Mouse (Mus musculus) hindbrain, embryonic 11.5 days (tissue): ENCODE results near the gene Cpa3. TPM values are rescaled to one million over a fixed set of nuclear protein-coding genes. Genes with fewer than 3 reads are reported as not detected.

Experiments
- ATAC-seq: fragments of 200-750 bp; cut with Nextera tagmentation; 2 replicates; pipeline ENCODE4 v1.8.0; 2017; ENCODE audit warnings: mild to moderate bottlenecking, moderate TSS enrichment, moderate library complexity; ENCODE audit not compliant: low FRiP score
- DNase-seq: peaks from one replicate; pipeline ENCODE4 v3.0.0-alpha.2; 2015; ENCODE audit warnings: low spot score
- H3K27ac ChIP-seq: fragments of 300-500 bp; sonication (generic); 2 replicates; pipeline ENCODE4 v1.5.1; 2014; ENCODE audit warnings: mild to moderate bottlenecking, low read depth, low read length
- H3K27me3 ChIP-seq: fragments of 300-500 bp; sonication (generic); 2 replicates; pipeline ENCODE4 v1.6.1; 2014; ENCODE audit warnings: mild to moderate bottlenecking, low read length, moderate library complexity, mixed read lengths; ENCODE audit not compliant: control insufficient read depth, insufficient read depth
- H3K36me3 ChIP-seq: fragments of 300-500 bp; sonication (generic); 2 replicates; pipeline ENCODE4 v1.6.1; 2014; ENCODE audit warnings: mild to moderate bottlenecking, low read length, moderate library complexity, mixed read lengths; ENCODE audit not compliant: control insufficient read depth, insufficient read depth
- H3K4me1 ChIP-seq: fragments of 300-500 bp; sonication (generic); replicated peaks from 2 replicates; pipeline ENCODE4 v1.6.1; 2014; ENCODE audit warnings: low read length, mixed read lengths; ENCODE audit not compliant: control insufficient read depth, insufficient read depth
- H3K4me2 ChIP-seq: fragments of 300-500 bp; sonication (generic); replicated peaks from 2 replicates; pipeline ENCODE4 v1.6.1; 2014; ENCODE audit warnings: mild to moderate bottlenecking, low read depth, low read length
- H3K4me3 ChIP-seq: fragments of 300-500 bp; sonication (generic); 2 replicates; pipeline ENCODE4 v1.5.1; 2014; ENCODE audit warnings: low read depth, low read length
- H3K9ac ChIP-seq: fragments of 300-500 bp; sonication (generic); 2 replicates; pipeline ENCODE4 v1.6.1; 2014; ENCODE audit warnings: low read depth, low read length
- H3K9me3 ChIP-seq: fragments of 300-500 bp; sonication (generic); 2 replicates; pipeline ENCODE4 v1.6.1; 2016; ENCODE audit warnings: low read length; ENCODE audit not compliant: control insufficient read depth
- WGBS: fragments of 180-500 bp; shearing (Covaris S2); extraction: QIAGEN DNeasy Blood & Tissue Kit; methylation state at CpG from one replicate; pipeline ENCODE4 v1.1.7; 2014; 5-methylcytosine and 5-hydroxymethylcytosine counted together
- polyA plus RNA-seq: library from polyadenylated mRNA; unstranded; fragments of >200 nt; fragmentation: Nextera tagmentation; extraction: Ambion mirVana; gene quantifications from 2 replicates; pipeline ENCODE4 v1.2.1, GENCODE M21; 2014

The Cpa3 gene
- polyA plus RNA-seq, result 0.19 and 0.31 TPM in 2 replicates

DNA sequence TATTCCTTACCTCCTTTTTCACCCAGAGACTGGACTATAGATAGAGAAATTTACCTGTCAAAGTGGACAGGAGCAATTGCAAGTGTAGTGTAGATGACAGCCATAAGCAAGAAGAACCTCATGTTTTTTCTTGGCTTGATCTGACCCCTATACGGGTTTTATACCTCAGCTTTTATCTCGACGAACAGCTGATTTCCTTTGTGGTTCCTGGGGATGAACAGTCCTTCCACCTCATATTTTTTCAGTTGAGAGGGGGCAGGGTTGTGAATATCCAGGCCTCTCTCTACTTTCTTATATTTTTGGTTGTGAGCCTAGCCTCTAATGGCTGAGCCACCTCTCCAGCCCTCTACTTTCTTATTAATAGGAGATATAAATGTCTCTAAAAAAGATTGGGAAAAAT is at the start of gene Cpa3:
Gene Cpa3 (minus strand): TSS at position 132 of the 400 bp plus-strand sequence.
- H3K4me2 ChIP-seq, result no peak within 1 kb of the TSS
- 89% methylated on average over 3 of the region's 3 CpGs for WGBS
- DNase-seq (no peak), ATAC-seq (no peak)
- no peak within 1 kb of the TSS for H3K9ac ChIP-seq
- no peaks in the 10 kb centered on the region for H3K4me1 ChIP-seq
- H3K27ac ChIP-seq, result no peak within 1 kb of the TSS
- H3K4me3 ChIP-seq, result no peak within 1 kb of the TSS
- H3K9me3 ChIP-seq, result no peaks in the 10 kb centered on the region
- H3K36me3 ChIP-seq, result no peaks in the 10 kb centered on the region
- H3K27me3 ChIP-seq, result no peaks in the 10 kb centered on the region

- Histone ChIP-seq H3K4me1 (no peaks in the 10 kb centered on the region), H3K27me3 (no peaks in the 10 kb centered on the region), H3K9me3 (no peaks in the 10 kb centered on the region), H3K27ac (no peak overlapping the region), H3K9ac (no peak overlapping the region), H3K4me2 (no peak overlapping the region), H3K36me3 (no peaks in the 10 kb centered on the region), H3K4me3 (no peak overlapping the region)
- ATAC-seq (no peak), DNase-seq (no peak)
These were observed 49.4 kb upstream of the Cpa3 start for GRCm38 (mm10) chr3:20291370-20291769.

GRCm38 (mm10) chr3:20288761-20289160 is 46.8 kb upstream of the Cpa3 start:
- Histone ChIP-seq H3K9ac (no peak overlapping the region), H3K4me1 (no peaks in the 10 kb centered on the region)

DNA sequence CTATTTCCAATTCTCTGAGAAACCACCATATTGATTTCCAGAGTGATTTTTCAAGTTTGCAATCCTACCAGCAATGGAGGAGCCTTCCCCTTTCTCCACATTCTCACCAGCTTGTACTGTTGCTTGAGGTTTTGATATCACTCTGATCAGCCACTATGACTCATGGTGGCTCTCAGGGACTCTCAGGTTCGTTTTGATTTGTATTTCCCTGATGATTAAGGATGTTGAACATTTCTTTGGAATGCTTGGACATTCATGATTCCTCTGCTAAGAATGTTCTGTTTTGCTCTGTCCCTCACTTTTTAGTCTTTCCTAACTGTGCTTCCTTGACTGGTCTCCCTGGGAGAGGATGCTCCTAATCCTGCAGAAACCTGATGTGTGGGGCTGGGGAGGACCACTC is 39.8 kb upstream of the Cpa3 start:
- WGBS, result 69% methylated on average over 1 of the region's 1 CpGs
- Histone ChIP-seq H3K27ac (no peak overlapping the region), H3K27me3 (no peaks in the 10 kb centered on the region), H3K9me3 (no peaks in the 10 kb centered on the region), H3K4me3 (no peak overlapping the region), H3K9ac (no peak overlapping the region), H3K4me2 (no peak overlapping the region), H3K4me1 (no peaks in the 10 kb centered on the region), H3K36me3 (no peaks in the 10 kb centered on the region)
- ATAC-seq (no peak), DNase-seq (no peak)

More at GRCm38 (mm10) chr3:20288761-20289160, 46.8 kb upstream of the Cpa3 start:
- DNase-seq, result no peak
- WGBS, result 93% methylated on average over 2 of the region's 2 CpGs
- Histone ChIP-seq H3K27ac (no peak overlapping the region), H3K27me3 (no peaks in the 10 kb centered on the region), H3K9me3 (no peaks in the 10 kb centered on the region), H3K4me2 (no peak overlapping the region), H3K4me3 (no peak overlapping the region), H3K36me3 (no peaks in the 10 kb centered on the region)
- ATAC-seq, result no peak

- H3K4me1 ChIP-seq, result no peaks in the 10 kb centered on the region
- H3K4me3 ChIP-seq, result no peak within 1 kb of the TSS
- H3K4me2 ChIP-seq, result no peak within 1 kb of the TSS
- WGBS, result 86% methylated on average over 3 of the region's 3 CpGs
- H3K9ac ChIP-seq, result no peak within 1 kb of the TSS
- H3K36me3 ChIP-seq, result no peaks in the 10 kb centered on the region
- no peaks in the 10 kb centered on the region for H3K9me3 ChIP-seq
- no peak for DNase-seq
- H3K27me3 ChIP-seq, result no peaks in the 10 kb centered on the region
- no peak for ATAC-seq
- no peak within 1 kb of the TSS for H3K27ac ChIP-seq
These were observed 33.7 kb upstream of the Cpa3 start, which contains the start of gene Cpb1 for GRCm38 (mm10) chr3:20275633-20276032. Cpb1 (minus strand) TSS chr3:20275733.

GRCm38 (mm10) chr3:20254566-20255479 is 12.8 kb upstream of the Cpa3 start:
- H3K9me3 ChIP-seq, result no peaks in the 10 kb centered on the region
- H3K4me3 ChIP-seq, result no peak overlapping the region
- H3K27ac ChIP-seq, result no peak overlapping the region
- DNase-seq, result no peak
- H3K27me3 ChIP-seq, result no peaks in the 10 kb centered on the region
- ATAC-seq, result no peak
- H3K9ac ChIP-seq, result no peak overlapping the region
- no peaks in the 10 kb centered on the region for H3K4me1 ChIP-seq
- no peaks in the 10 kb centered on the region for H3K36me3 ChIP-seq
- H3K4me2 ChIP-seq, result no peak overlapping the region
- 50% methylated on average over 9 of the region's 9 CpGs for WGBS

- DNase-seq (no peak), ATAC-seq (no peak)
- H3K27me3 ChIP-seq, result no peaks in the 10 kb centered on the region
- H3K9ac ChIP-seq, result no peak overlapping the region
- no peaks in the 10 kb centered on the region for H3K36me3 ChIP-seq
- no peak overlapping the region for H3K4me3 ChIP-seq
- 79% methylated on average over 1 of the region's 1 CpGs for WGBS
- H3K4me2 ChIP-seq, result no peak overlapping the region
- no peaks in the 10 kb centered on the region for H3K9me3 ChIP-seq
- H3K4me1 ChIP-seq, result no peaks in the 10 kb centered on the region
- no peak overlapping the region for H3K27ac ChIP-seq
These were observed 1.9 kb upstream of the Cpa3 start for GRCm38 (mm10) chr3:20243913-20244312.

DNA sequence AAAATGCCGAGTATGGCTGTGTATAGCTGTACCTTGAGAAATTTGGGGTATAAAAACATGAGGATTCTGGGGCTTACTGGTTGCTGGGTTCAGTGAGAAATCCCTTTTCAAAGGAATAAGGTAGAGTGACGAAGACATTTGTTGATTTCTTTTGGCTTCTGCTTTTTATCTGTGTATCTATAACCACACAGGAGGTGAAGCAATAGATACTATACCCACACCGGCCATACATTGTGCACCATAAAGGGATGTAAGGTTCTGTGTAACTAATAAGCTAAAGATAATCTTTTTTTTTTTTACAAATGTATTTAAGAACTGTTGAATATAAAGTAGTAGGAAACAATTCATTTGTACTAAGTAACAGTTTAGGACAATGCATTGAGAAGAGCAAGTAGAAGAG is 2.2 kb downstream of the Cpa3 start:
- 86% methylated on average over 3 of the region's 3 CpGs for WGBS
- H3K9ac ChIP-seq, result no peak overlapping the region
- ATAC-seq (no peak), DNase-seq (no peak)
- no peaks in the 10 kb centered on the region for H3K4me1 ChIP-seq
- H3K4me3 ChIP-seq, result no peak overlapping the region
- H3K27ac ChIP-seq, result no peak overlapping the region
- no peaks in the 10 kb centered on the region for H3K9me3 ChIP-seq
- H3K4me2 ChIP-seq, result no peak overlapping the region
- H3K36me3 ChIP-seq, result no peaks in the 10 kb centered on the region
- no peaks in the 10 kb centered on the region for H3K27me3 ChIP-seq

GRCm38 (mm10) chr3:20236965-20237364 is 5.0 kb downstream of the Cpa3 start:
- Histone ChIP-seq H3K27ac (no peak overlapping the region), H3K4me1 (no peaks in the 10 kb centered on the region), H3K9me3 (no peaks in the 10 kb centered on the region), H3K27me3 (no peaks in the 10 kb centered on the region), H3K9ac (no peak overlapping the region), H3K36me3 (no peaks in the 10 kb centered on the region), H3K4me2 (no peak overlapping the region), H3K4me3 (no peak overlapping the region)
- no peak for DNase-seq
- ATAC-seq, result no peak
- 87% methylated on average over 1 of the region's 1 CpGs for WGBS
